ENCODE assay signal across 8 mouse cellular contexts in genomic region chr2:125723086-125723407, GRCm38 (mm10). TPM values are rescaled to one million over a fixed set of nuclear protein-coding genes. Genes with fewer than 3 reads are reported as not detected.
DNase-seq lines count a peak whose midpoint lies in the region; ATAC-seq and TF ChIP-seq lines count a peak whose summit lies in the region.

No protein-coding gene starts in this region.

- no peak for TF ChIP-seq POLR2A in cerebellum, adult 2 months (IDR thresholded peaks at IDR 0.05; ENCODE audit: borderline replicate concordance, insufficient read depth, low read length)
- no peak for TF ChIP-seq POLR2A in testis, adult 2 months (IDR thresholded peaks at IDR 0.05; ENCODE audit: control insufficient read depth, low read depth, low read length)

- no peak overlapping the region; the same call in 1 of the 2 replicates for H3K9ac ChIP-seq in liver, embryonic 13.5 days
- H3K9ac ChIP-seq in stomach, embryonic 16.5 days (ENCODE audit: low read length), result peak overlapping the region; percentile 59

- H3K4me2 ChIP-seq in liver, embryonic 13.5 days, result peak overlapping the region; percentile 68
- peak overlapping the region; percentile 94 for H3K4me2 ChIP-seq in stomach, embryonic 16.5 days (ENCODE audit: low read depth, low read length)

- H3K27me3 ChIP-seq in cerebellum, adult 2 months (ENCODE audit: control insufficient read depth, insufficient read depth, low read length), result no peaks in the 10 kb centered on the region
- H3K27me3 ChIP-seq in testis, adult 2 months (ENCODE audit: control insufficient read depth, insufficient read depth, low read length), result peaks cover 2% of the 10 kb centered on the region; the same call in 1 of the 2 replicates
- peaks cover 86% of the 10 kb centered on the region for H3K27me3 ChIP-seq in liver, embryonic 13.5 days
- H3K27me3 ChIP-seq in stomach, embryonic 16.5 days (ENCODE audit: control insufficient read depth, insufficient read depth, low read length), result peaks cover 18% of the 10 kb centered on the region; the same call in 1 of the 2 replicates

- ATAC-seq in liver, embryonic 13.5 days (ENCODE audit: low read depth), result 0 out of 2 replicates have a peak, but pooled peaks have one; percentile 31
- no peak for ATAC-seq in stomach, embryonic 16.5 days (ENCODE audit: insufficient read depth, low FRiP score)

- peak overlapping the region; percentile 60 for H3K4me3 ChIP-seq in cerebellum, adult 2 months (replicated peaks; ENCODE audit: insufficient read depth, low read depth, low read length)
- H3K4me3 ChIP-seq in testis, adult 2 months (ENCODE audit: control insufficient read depth, low read depth, low read length), result peak overlapping the region; percentile 48
- peak overlapping the region; percentile 45 for H3K4me3 ChIP-seq in liver, embryonic 13.5 days (replicated peaks)
- H3K4me3 ChIP-seq in stomach, embryonic 16.5 days (replicated peaks; ENCODE audit: low read length), result peak overlapping the region; percentile 45

- H3K9me3 ChIP-seq in liver, embryonic 13.5 days (replicated peaks), result no peaks in the 10 kb centered on the region
- H3K9me3 ChIP-seq in stomach, embryonic 16.5 days (replicated peaks; ENCODE audit: control insufficient read depth, low read length), result no peaks in the 10 kb centered on the region

- H3K4me1 ChIP-seq in cerebellum, adult 2 months (ENCODE audit: control insufficient read depth, insufficient read depth, low read length), result no peaks in the 10 kb centered on the region
- H3K4me1 ChIP-seq in testis, adult 2 months (ENCODE audit: control insufficient read depth, insufficient read depth, low read length), result peaks cover 11% of the 10 kb centered on the region
- H3K4me1 ChIP-seq in liver, embryonic 13.5 days (replicated peaks), result peaks cover 13% of the 10 kb centered on the region
- peaks cover 12% of the 10 kb centered on the region; the same call in 1 of the 2 replicates for H3K4me1 ChIP-seq in stomach, embryonic 16.5 days (ENCODE audit: control insufficient read depth, insufficient read depth, low read length)

- TF ChIP-seq CTCF in cerebellum, adult 2 months (IDR thresholded peaks at IDR 0.05; ENCODE audit: borderline replicate concordance, insufficient read depth, low read depth, low read length), result no peak
- no peak for TF ChIP-seq CTCF in testis, adult 2 months (IDR thresholded peaks at IDR 0.05; ENCODE audit: control insufficient read depth, insufficient read depth, insufficient replicate concordance, low read depth, low read length)

- DNase-seq in cerebellum, adult 2 months, result peak; percentile 34 to 49
- DNase-seq in cerebellum, adult 11-12 months, result no peak
- no peak for DNase-seq in testis, postnatal 14 days (ENCODE audit: low spot score)
- DNase-seq in liver, embryonic 13.5 days, result no peak
- no peak for DNase-seq in right cerebral cortex, postnatal 25 days
- DNase-seq in adrenal gland, postnatal 25 days, result no peak

- WGBS in cerebellum, adult 2 months, result 2% methylated on average over 18 of the region's 18 CpGs
- WGBS in liver, embryonic 13.5 days (ENCODE audit: insufficient replicate concordance), result 5% methylated on average over 18 of the region's 18 CpGs
- WGBS in stomach, embryonic 16.5 days, result 2% methylated on average over 18 of the region's 18 CpGs

- H3K27ac ChIP-seq in cerebellum, adult 2 months (ENCODE audit: insufficient read depth, low read length), result no peak overlapping the region
- H3K27ac ChIP-seq in testis, adult 2 months (ENCODE audit: control insufficient read depth, insufficient read depth, low read depth, low read length), result peak overlapping the region; percentile 32; the same call in 1 of the 2 replicates
- no peak overlapping the region for H3K27ac ChIP-seq in liver, embryonic 13.5 days
- H3K27ac ChIP-seq in stomach, embryonic 16.5 days (ENCODE audit: low read length), result no peak overlapping the region

- no peaks in the 10 kb centered on the region for H3K36me3 ChIP-seq in testis, adult 2 months (ENCODE audit: control insufficient read depth, insufficient read depth, low read length)
- H3K36me3 ChIP-seq in liver, embryonic 13.5 days, result no peaks in the 10 kb centered on the region
- no peaks in the 10 kb centered on the region for H3K36me3 ChIP-seq in stomach, embryonic 16.5 days (ENCODE audit: control insufficient read depth, insufficient read depth, low read length)

RNA-seq across cellular contexts. Expression of gene Shc4, which starts 0.9 kb away (rescaled TPM):
- polyA plus RNA-seq in cerebellum, adult 2 months (2012; rRNA removed), result 6.7 and 7.0 TPM in 2 replicates
- 4.8 and 8.5 TPM in 2 replicates for polyA plus RNA-seq in testis, adult 2 months (2012; rRNA removed)
- 0.73 and 1.0 TPM in 2 replicates for polyA plus RNA-seq in liver, embryonic 13.5 days (2015; fragmentation: Nextera tagmentation; extraction: Ambion mirVana)
- 1.9 and 2.0 TPM in 2 replicates for polyA plus RNA-seq in stomach, embryonic 16.5 days (2015; fragmentation: Nextera tagmentation; extraction: Ambion mirVana)
- 3.3 and 3.4 TPM in 2 replicates for total RNA-seq in adrenal gland, postnatal 25 days (2021)

RNA-seq across cellular contexts. Expression of gene Eid1, which starts 50.2 kb away (rescaled TPM):
- 148 and 159 TPM in 2 replicates for polyA plus RNA-seq in cerebellum, adult 2 months (2012; rRNA removed)
- 4.2 and 5.4 TPM in 2 replicates for polyA plus RNA-seq in testis, adult 2 months (2012; rRNA removed)
- polyA plus RNA-seq in liver, embryonic 13.5 days (2015; fragmentation: Nextera tagmentation; extraction: Ambion mirVana), result 36.8 and 41.1 TPM in 2 replicates
- 97.0 and 111 TPM in 2 replicates for polyA plus RNA-seq in stomach, embryonic 16.5 days (2015; fragmentation: Nextera tagmentation; extraction: Ambion mirVana)
- 104 and 123 TPM in 2 replicates for total RNA-seq in adrenal gland, postnatal 25 days (2021)

RNA-seq across cellular contexts. Expression of gene Secisbp2l, which starts 59.6 kb away (rescaled TPM):
- 36.8 and 37.7 TPM in 2 replicates for polyA plus RNA-seq in cerebellum, adult 2 months (2012; rRNA removed)
- 3.8 and 4.0 TPM in 2 replicates for polyA plus RNA-seq in testis, adult 2 months (2012; rRNA removed)
- polyA plus RNA-seq in liver, embryonic 13.5 days (2015; fragmentation: Nextera tagmentation; extraction: Ambion mirVana), result 4.0 and 5.8 TPM in 2 replicates
- polyA plus RNA-seq in stomach, embryonic 16.5 days (2015; fragmentation: Nextera tagmentation; extraction: Ambion mirVana), result 16.1 and 17.2 TPM in 2 replicates
- 62.2 and 73.1 TPM in 2 replicates for total RNA-seq in adrenal gland, postnatal 25 days (2021)

Comparison
In these comparisons a context has a peak if more than half of its experiments do, and no peak if none do; other contexts are left out.
1. DNase-seq: peak in cerebellum, adult 2 months (2 of 2); none in cerebellum, adult 11-12 months (single experiment), testis, postnatal 14 days (single experiment), liver, embryonic 13.5 days (single experiment), right cerebral cortex, postnatal 25 days (single experiment) and adrenal gland, postnatal 25 days (single experiment).
2. Peak in every context shown above with its lines, with median percentiles within 50 percentile points of each other: H3K4me3 ChIP-seq.